ENCODE assay signal across 25 mouse cellular contexts in genomic region chr6:110538731-110539191, GRCm38 (mm10).
DNase-seq lines count a peak whose midpoint lies in the region; ATAC-seq and TF ChIP-seq lines count a peak whose summit lies in the region.
"Had no signal": no experiment of that assay in that cellular context is flagged by ENCODE, and none has a peak within 500 bp of the region (broad histone marks: within the 10 kb centered on the region; RNA-seq: fewer than 3 reads in every experiment).

No protein-coding gene starts in this region.

- DNase-seq in layer of hippocampus, adult 11-12 months (ENCODE audit: low spot score), result peak; percentile 59
- DNase-seq in left cerebral cortex, adult 18-20 months (ENCODE audit: low spot score in 2 of 2), result peak; percentile 63 to 72
- DNase-seq in right cerebral cortex, postnatal 14 days, result peak; percentile 10
- no peak for DNase-seq in adrenal gland, postnatal 25 days
- DNase-seq in ovary, postnatal 14 days (ENCODE audit: low spot score), result no peak
- DNase-seq: adrenal gland, postnatal 14 days; cerebellum, adult 9-10 months; gastrocnemius, postnatal 36 days; heart, postnatal 14 days; lung, adult 2 months; lung, postnatal 4 days; thymus, postnatal 25 days had no signal

- TF ChIP-seq CTCF in intestine, postnatal 0 days (IDR thresholded peaks at IDR 0.05; ENCODE audit: low read depth), result no peak

- 70% methylated on average over 4 of the region's 4 CpGs for WGBS in intestine, postnatal 0 days
- 77% methylated on average over 4 of the region's 4 CpGs for WGBS in kidney, embryonic 16.5 days

- H3K9me3 ChIP-seq in intestine, postnatal 0 days (ENCODE audit: control insufficient read depth), result no peaks in the 10 kb centered on the region
- H3K9me3 ChIP-seq in kidney, embryonic 16.5 days (ENCODE audit: low read length), result no peaks in the 10 kb centered on the region
- H3K9me3 ChIP-seq: embryonic facial prominence, embryonic 12.5 days; forebrain, embryonic 15.5 days; G1E; hindbrain, embryonic 15.5 days; midbrain, embryonic 12.5 days; neural tube, embryonic 13.5 days had no signal

- no peaks in the 10 kb centered on the region for H3K36me3 ChIP-seq in intestine, postnatal 0 days (ENCODE audit: control insufficient read depth, insufficient read depth)
- no peaks in the 10 kb centered on the region for H3K36me3 ChIP-seq in kidney, embryonic 16.5 days (ENCODE audit: insufficient read depth, low read length)
- H3K36me3 ChIP-seq: embryonic facial prominence, embryonic 12.5 days; forebrain, embryonic 15.5 days; G1E; hindbrain, embryonic 15.5 days; midbrain, embryonic 12.5 days; neural tube, embryonic 13.5 days had no signal

- H3K27me3 ChIP-seq in intestine, postnatal 0 days (replicated peaks; ENCODE audit: control insufficient read depth, insufficient read depth, low read length), result no peaks in the 10 kb centered on the region
- no peaks in the 10 kb centered on the region for H3K27me3 ChIP-seq in kidney, embryonic 16.5 days (ENCODE audit: insufficient read depth, low read length)
- H3K27me3 ChIP-seq: embryonic facial prominence, embryonic 12.5 days; forebrain, embryonic 15.5 days; hindbrain, embryonic 15.5 days; midbrain, embryonic 12.5 days; neural tube, embryonic 13.5 days had no signal

- no peak overlapping the region for H3K4me2 ChIP-seq in intestine, postnatal 0 days (replicated peaks; ENCODE audit: low read depth)
- no peak overlapping the region for H3K4me2 ChIP-seq in kidney, embryonic 16.5 days (replicated peaks; ENCODE audit: low read depth, low read length)
- H3K4me2 ChIP-seq: embryonic facial prominence, embryonic 12.5 days; forebrain, embryonic 15.5 days; heart, embryonic 11.5 days; hindbrain, embryonic 15.5 days; midbrain, embryonic 12.5 days; neural tube, embryonic 13.5 days had no signal

- no peak overlapping the region for H3K27ac ChIP-seq in intestine, postnatal 0 days (ENCODE audit: low read depth, low read length)
- H3K27ac ChIP-seq in kidney, embryonic 16.5 days (ENCODE audit: low read length), result no peak overlapping the region
- H3K27ac ChIP-seq: embryonic facial prominence, embryonic 12.5 days; forebrain, embryonic 15.5 days; hindbrain, embryonic 15.5 days; kidney, postnatal 0 days; midbrain, embryonic 12.5 days; neural tube, embryonic 13.5 days; stomach, postnatal 0 days had no signal

- peak; percentile 99 for ATAC-seq in frontal cortex, adult (ENCODE audit: low TSS enrichment)
- no peak for ATAC-seq in intestine, postnatal 0 days
- ATAC-seq in kidney, embryonic 16.5 days (ENCODE audit: low FRiP score, low TSS enrichment), result no peak
- ATAC-seq: forebrain, embryonic 15.5 days; intestine, embryonic 16.5 days had no signal

- H3K9ac ChIP-seq in intestine, postnatal 0 days (ENCODE audit: low read depth, low read length), result no peak overlapping the region
- no peak overlapping the region for H3K9ac ChIP-seq in kidney, embryonic 16.5 days (replicated peaks; ENCODE audit: low read length)
- H3K9ac ChIP-seq: embryonic facial prominence, embryonic 12.5 days; forebrain, embryonic 15.5 days; hindbrain, embryonic 15.5 days; midbrain, embryonic 12.5 days; neural tube, embryonic 13.5 days had no signal

- H3K4me1 ChIP-seq in intestine, postnatal 0 days (replicated peaks; ENCODE audit: control insufficient read depth, insufficient read depth, low read length), result no peaks in the 10 kb centered on the region
- H3K4me1 ChIP-seq in kidney, embryonic 16.5 days (ENCODE audit: insufficient read depth, low read length), result no peaks in the 10 kb centered on the region
- H3K4me1 ChIP-seq: embryonic facial prominence, embryonic 12.5 days; forebrain, embryonic 15.5 days; hindbrain, embryonic 15.5 days; midbrain, embryonic 12.5 days; neural tube, embryonic 13.5 days had no signal

- no peak overlapping the region for H3K4me3 ChIP-seq in intestine, postnatal 0 days (ENCODE audit: low read depth, low read length)
- no peak overlapping the region for H3K4me3 ChIP-seq in kidney, embryonic 16.5 days (ENCODE audit: low read length)
- H3K4me3 ChIP-seq: embryonic facial prominence, embryonic 12.5 days; forebrain, embryonic 15.5 days; hindbrain, embryonic 15.5 days; midbrain, embryonic 12.5 days; neural tube, embryonic 13.5 days had no signal

Comparison
In these comparisons a context has a peak if more than half of its experiments do, and no peak if none do; other contexts are left out.
1. DNase-seq: peak in layer of hippocampus, adult 11-12 months (single experiment), left cerebral cortex, adult 18-20 months (2 of 2) and right cerebral cortex, postnatal 14 days (single experiment); none in adrenal gland, postnatal 25 days (single experiment) and ovary, postnatal 14 days (single experiment).